Mouse (Mus musculus) left cerebral cortex, postnatal 36 days (tissue): ENCODE results near the gene Crhbp. TPM values are rescaled to one million over a fixed set of nuclear protein-coding genes. Genes with fewer than 3 reads are reported as not detected.

ENCODE experiments used
- DNase-seq, 2 experiments: peaks; one replicate each; pipeline ENCODE4 v3.0.0; 2021 to 2022; ENCODE audit warnings: low spot score in 2 of 2, mixed read lengths in 1 of 2
- intact Hi-C: fragments of 180-260 bp; cut with DNase I; formaldehyde crosslinking; loops from one replicate; pipeline ENCODE4 v1.15.1; 2025
- total RNA-seq, 2 experiments: library from RNA; stranded (reverse); gene quantifications; 2 replicates each; pipeline ENCODE4 v1.2.3; 2021

Crhbp gene
- total RNA-seq, 2 experiments from 2014 or later: 21.2 to 23.5 TPM

GRCm38 (mm10) chr13:95425484-95425883 is 19.2 kb downstream of the Crhbp start:
- DNase-seq: no peak
- intact Hi-C loops: no loop called here

- DNase-seq: no peak
- intact Hi-C loops: no loop called here
These were observed 19.8 kb downstream of the Crhbp start for GRCm38 (mm10) chr13:95424932-95425331.

- intact Hi-C loops: no loop called here
- DNase-seq: no peak
These were observed 25.4 kb downstream of the Crhbp start for GRCm38 (mm10) chr13:95419204-95419749.

- DNase-seq: no peak
- intact Hi-C loops: no loop called here
These were observed 26.0 kb downstream of the Crhbp start for GRCm38 (mm10) chr13:95418575-95419203.

- intact Hi-C loops: no loop called here
- DNase-seq: no peak
These were observed 32.5 kb downstream of the Crhbp start for GRCm38 (mm10) chr13:95412257-95412656.

GRCm38 (mm10) chr13:95393242-95393641 is 51.5 kb downstream of the Crhbp start:
- intact Hi-C loops: no loop called here
- no peak for DNase-seq

GRCm38 (mm10) chr13:95389866-95390865 is 54.6 kb downstream of the Crhbp start:
- DNase-seq: peak; percentile 69 to 78
- intact Hi-C loops: loop anchor here (1.0 kb wide), 1 partner anchor 91 kb away; no protein-coding TSS in a partner anchor

- intact Hi-C loops: no loop called here
- no peak for DNase-seq
These were observed 56.5 kb downstream of the Crhbp start for GRCm38 (mm10) chr13:95388226-95388625.

- intact Hi-C loops: no loop called here
These were observed 62.3 kb downstream of the Crhbp start for GRCm38 (mm10) chr13:95382418-95382817.

More at GRCm38 (mm10) chr13:95382418-95382817, 62.3 kb downstream of the Crhbp start:
- DNase-seq: no peak

Other genes starting within 250 kb of the Crhbp start
- gene Pde8b, start 194.6 kb downstream of the Crhbp start, total RNA-seq: 100 to 1,000 TPM; 138 to 151 TPM
- gene Zbed3, start 121.3 kb downstream of the Crhbp start, total RNA-seq: 10 to 100 TPM; 14.0 to 19.2 TPM
- gene Aggf1, start 69.6 kb downstream of the Crhbp start, total RNA-seq: 10 to 100 TPM; 50.1 to 51.2 TPM
- not detected for gene S100z, start 33.8 kb upstream of the Crhbp start, total RNA-seq
- under 1 TPM; 0.32 to 0.57 TPM for gene F2rl1, start 80.3 kb upstream of the Crhbp start, total RNA-seq
- 1 to 10 TPM; 4.1 to 4.3 TPM for gene F2r, start 173.6 kb upstream of the Crhbp start, total RNA-seq